Mouse (Mus musculus) liver, adult 2 months (tissue): ENCODE data around the gene Itgav.

Experiments used
- CTCF ChIP-seq: fragments of 200-500 bp; IDR thresholded peaks from 2 replicates; pipeline ENCODE4 v1.5.1; 2011; ENCODE audit warnings: low read depth, low read length, control low read depth
- POLR2A ChIP-seq: fragments of 200-500 bp; IDR thresholded peaks from 2 replicates; pipeline ENCODE4 v1.6.1; 2011; ENCODE audit warnings: low read length, control low read depth; ENCODE audit not compliant: insufficient read depth; ENCODE audit errors: extremely low read depth

GRCm38 (mm10) chr2:83745257-83745656 is 21.1 kb downstream of the Itgav start:
- TF ChIP-seq POLR2A: no peak
- TF ChIP-seq CTCF: no peak
